Mouse (Mus musculus) hindbrain, embryonic 13.5 days (tissue): ENCODE data around the gene Hoxd9. TPM values are rescaled to one million over a fixed set of nuclear protein-coding genes. Genes with fewer than 3 reads are reported as not detected.

Experiments used
- ATAC-seq: fragments of 200-750 bp; cut with Nextera tagmentation; 2 replicates; pipeline ENCODE4 v1.8.0; 2017; ENCODE audit warnings: moderate TSS enrichment; ENCODE audit not compliant: low FRiP score
- H3K27ac ChIP-seq: fragments of 300-500 bp; sonication (generic); 2 replicates; pipeline ENCODE4 v1.5.1; 2015; ENCODE audit warnings: inconsistent platforms, mild to moderate bottlenecking, moderate library complexity
- H3K27me3 ChIP-seq: fragments of 300-500 bp; sonication (generic); 2 replicates; pipeline ENCODE4 v1.6.1; 2015; ENCODE audit warnings: mild to moderate bottlenecking, inconsistent platforms
- H3K36me3 ChIP-seq: fragments of 300-500 bp; sonication (generic); 2 replicates; pipeline ENCODE4 v1.6.1; 2015; ENCODE audit warnings: mild to moderate bottlenecking, inconsistent platforms
- H3K4me1 ChIP-seq: fragments of 300-500 bp; sonication (generic); replicated peaks from 2 replicates; pipeline ENCODE4 v1.6.1; 2015; ENCODE audit warnings: inconsistent platforms
- H3K4me2 ChIP-seq: fragments of 300-500 bp; sonication (generic); 2 replicates; pipeline ENCODE4 v1.6.1; 2015; ENCODE audit warnings: inconsistent platforms, mild to moderate bottlenecking, moderate library complexity
- H3K4me3 ChIP-seq: fragments of 300-500 bp; sonication (generic); 2 replicates; pipeline ENCODE4 v1.5.1; 2015; ENCODE audit warnings: mild to moderate bottlenecking, inconsistent platforms
- H3K9ac ChIP-seq: fragments of 300-500 bp; sonication (generic); 2 replicates; pipeline ENCODE4 v1.6.1; 2015; ENCODE audit warnings: mild to moderate bottlenecking, inconsistent platforms
- H3K9me3 ChIP-seq: fragments of 300-500 bp; sonication (generic); 2 replicates; pipeline ENCODE4 v1.6.1; 2016; ENCODE audit warnings: inconsistent platforms
- WGBS: fragments of 180-500 bp; shearing (Covaris S2); methylation state at CpG from one replicate; pipeline ENCODE4 v1.1.7; 2015; 5-methylcytosine and 5-hydroxymethylcytosine counted together
- polyA plus RNA-seq: library from polyadenylated mRNA; unstranded; fragments of >200 nt; fragmentation: Nextera tagmentation; extraction: Ambion mirVana; gene quantifications from 2 replicates; pipeline ENCODE4 v1.2.1, GENCODE M21; 2015

The Hoxd9 gene
- polyA plus RNA-seq, 1 experiment from 2014 or later, result not detected

DNA sequence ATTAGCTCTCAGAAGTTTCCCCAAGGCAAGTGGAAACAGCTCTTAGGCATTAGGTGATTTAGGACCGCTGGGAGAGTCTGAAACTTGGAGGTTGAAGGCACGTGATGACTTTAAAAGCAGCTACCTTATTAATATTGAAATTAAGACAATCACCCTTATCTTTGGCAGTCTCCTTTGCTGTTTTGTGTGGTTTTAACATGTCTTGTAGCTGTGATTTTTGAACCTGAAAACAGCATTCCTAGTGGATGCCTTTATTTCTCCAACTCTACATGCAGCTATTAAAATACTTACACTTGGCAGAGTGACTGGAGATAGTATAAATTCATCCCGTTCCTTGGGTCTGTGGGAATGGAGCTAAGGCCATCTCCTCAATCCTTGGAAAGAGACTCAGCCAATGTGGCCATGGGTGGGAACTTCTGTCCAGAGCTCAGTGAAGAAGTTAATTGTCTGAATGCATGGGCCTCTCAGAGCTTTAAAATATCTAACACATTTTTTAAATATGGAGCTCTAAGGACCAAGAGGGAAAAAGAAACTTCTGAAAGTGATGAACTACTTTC lies 26.8 kb upstream of the Hoxd9 start:
- WGBS, result 2% methylated on average over 3 of the region's 3 CpGs
- no peak overlapping the region for H3K9ac ChIP-seq
- H3K4me1 ChIP-seq, result peaks cover 12% of the 10 kb centered on the region
- no peak overlapping the region for H3K4me2 ChIP-seq
- peaks cover 99% of the 10 kb centered on the region for H3K27me3 ChIP-seq
- no peaks in the 10 kb centered on the region for H3K9me3 ChIP-seq
- no peaks in the 10 kb centered on the region for H3K36me3 ChIP-seq
- no peak overlapping the region for H3K4me3 ChIP-seq
- H3K27ac ChIP-seq, result no peak overlapping the region
- no peak for ATAC-seq

DNA sequence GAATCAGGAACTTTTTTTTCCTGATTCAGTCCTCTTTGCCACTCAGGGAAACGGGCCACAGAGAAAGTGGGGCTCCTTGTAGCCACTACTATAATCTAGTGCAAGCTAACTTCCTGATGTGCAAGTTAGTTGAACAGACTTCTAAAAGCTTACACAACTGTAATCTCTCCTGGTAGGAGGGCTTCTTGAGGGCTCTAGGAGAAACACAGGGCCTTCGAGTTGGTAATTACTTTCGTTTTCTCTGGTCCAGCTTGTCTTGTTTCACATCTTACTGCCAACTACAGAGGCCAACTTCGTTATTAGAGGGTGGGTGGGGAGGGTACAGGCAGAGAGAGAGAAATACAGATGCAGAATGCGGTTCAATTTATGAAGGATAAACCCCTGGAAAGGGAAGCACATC lies 25.7 kb upstream of the Hoxd9 start:
- Histone ChIP-seq H3K36me3 (no peaks in the 10 kb centered on the region), H3K4me1 (peaks cover 12% of the 10 kb centered on the region), H3K9ac (no peak overlapping the region), H3K4me2 (no peak overlapping the region), H3K9me3 (no peaks in the 10 kb centered on the region), H3K27ac (no peak overlapping the region), H3K4me3 (no peak overlapping the region), H3K27me3 (peaks cover 100% of the 10 kb centered on the region)
- 5% methylated on average over 5 of the region's 5 CpGs for WGBS
- ATAC-seq, result no peak

DNA sequence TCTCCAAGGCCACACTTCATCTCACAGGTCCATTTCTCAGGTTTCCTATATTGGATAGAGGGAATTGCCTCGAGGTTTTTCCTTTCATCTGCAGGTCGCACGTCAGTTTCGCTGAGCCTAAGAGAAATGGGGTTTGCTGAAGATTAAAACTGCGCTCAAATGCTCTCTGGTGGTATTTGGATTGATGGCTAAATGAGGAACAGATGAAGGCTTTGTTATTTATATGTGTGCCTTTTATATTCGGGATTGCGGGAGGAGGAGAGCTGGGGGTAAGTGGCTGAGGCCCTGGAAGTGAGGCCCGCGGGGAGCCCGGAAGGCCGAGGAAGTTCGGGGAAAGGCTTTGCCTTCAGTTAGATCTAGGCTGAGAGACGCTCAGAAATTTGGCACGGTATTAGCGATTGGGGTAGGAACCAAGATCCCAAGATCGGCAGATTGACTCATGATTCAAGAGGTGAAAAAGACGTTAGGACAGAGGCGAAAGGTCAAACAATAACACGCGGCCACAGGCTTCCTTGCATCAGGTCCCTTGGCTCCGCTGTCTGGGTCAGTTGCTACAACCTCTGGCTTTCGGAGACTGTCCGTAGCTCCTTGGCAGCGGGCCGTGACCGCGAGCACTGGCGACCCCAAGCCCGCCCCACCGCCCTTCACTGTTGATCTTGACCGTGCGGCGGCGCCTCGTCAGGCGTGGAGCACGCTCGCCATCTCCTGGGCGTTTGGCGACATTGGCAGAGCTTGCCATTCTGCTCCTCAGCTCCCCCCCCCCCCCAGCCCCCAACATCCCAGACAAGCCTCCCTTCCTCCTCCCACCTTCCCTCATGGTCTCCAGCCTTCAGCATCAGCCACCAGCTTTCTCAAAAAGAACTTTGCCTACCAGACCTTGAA lies 24.8 kb upstream of the Hoxd9 start:
- Histone ChIP-seq H3K4me1 (peaks cover 12% of the 10 kb centered on the region), H3K9me3 (no peaks in the 10 kb centered on the region), H3K27ac (no peak overlapping the region), H3K9ac (no peak overlapping the region), H3K4me3 (peak overlapping the region; percentile 33), H3K27me3 (peaks cover 100% of the 10 kb centered on the region), H3K36me3 (no peaks in the 10 kb centered on the region), H3K4me2 (peak overlapping the region; percentile 46)
- WGBS, result under 1% methylated on average over 40 of the region's 40 CpGs
- peak; percentile 46; the same call in 1 of the 2 replicates for ATAC-seq

DNA sequence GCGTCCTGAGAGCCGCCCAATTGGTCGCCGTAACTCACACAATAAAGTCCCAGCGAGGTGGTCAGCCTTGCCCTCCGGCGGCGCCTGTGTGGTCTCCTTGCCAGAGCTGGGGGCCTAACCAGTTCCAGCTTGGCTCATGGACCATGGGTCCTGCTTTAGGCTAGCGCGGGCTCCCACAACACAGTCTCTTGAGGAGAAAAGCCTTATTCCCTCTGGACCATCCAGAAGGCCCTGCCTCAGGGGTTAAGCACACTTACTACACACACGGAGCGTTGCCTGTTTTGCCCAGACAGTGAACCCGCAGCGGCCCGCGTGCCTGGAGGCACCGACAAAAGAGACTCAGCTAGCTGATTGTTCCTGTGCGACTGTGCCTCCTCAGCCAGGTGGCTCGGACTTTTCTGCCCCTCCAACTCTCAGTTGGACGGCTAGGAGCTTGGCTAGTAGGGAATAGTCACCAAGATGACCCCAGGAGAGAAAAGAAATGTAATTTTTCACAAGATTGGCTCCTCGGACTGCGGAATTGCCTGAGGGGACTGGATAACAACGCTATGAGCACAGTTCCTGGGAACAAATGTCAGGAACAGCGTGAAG lies 23.6 kb upstream of the Hoxd9 start:
- H3K36me3 ChIP-seq, result no peaks in the 10 kb centered on the region
- peaks cover 4% of the 10 kb centered on the region for H3K4me1 ChIP-seq
- H3K9ac ChIP-seq, result no peak overlapping the region
- ATAC-seq, result no peak
- no peak overlapping the region for H3K27ac ChIP-seq
- under 1% methylated on average over 24 of the region's 24 CpGs for WGBS
- H3K27me3 ChIP-seq, result peaks cover 100% of the 10 kb centered on the region
- H3K4me3 ChIP-seq, result no peak overlapping the region
- H3K4me2 ChIP-seq, result no peak overlapping the region
- H3K9me3 ChIP-seq, result no peaks in the 10 kb centered on the region

- no peak for ATAC-seq
- H3K4me3 ChIP-seq, result no peak within 1 kb of the TSS
- WGBS, result 2% methylated on average over 47 of the region's 47 CpGs
- peaks cover 100% of the 10 kb centered on the region for H3K27me3 ChIP-seq
- H3K4me1 ChIP-seq, result peaks cover 4% of the 10 kb centered on the region
- H3K36me3 ChIP-seq, result no peaks in the 10 kb centered on the region
- H3K27ac ChIP-seq, result no peak within 1 kb of the TSS
- no peak within 1 kb of the TSS for H3K9ac ChIP-seq
- no peaks in the 10 kb centered on the region for H3K9me3 ChIP-seq
- no peak within 1 kb of the TSS for H3K4me2 ChIP-seq
These were observed 22.5 kb upstream of the Hoxd9 start, which contains the start of gene Hoxd12 for GRCm38 (mm10) chr2:74674881-74675665. Gene Hoxd12, plus strand, starts transcription at chr2:74675013.

GRCm38 (mm10) chr2:74675666-74676282 lies 21.8 kb upstream of the Hoxd9 start:
- Histone ChIP-seq H3K36me3 (no peaks in the 10 kb centered on the region), H3K9ac (no peak overlapping the region), H3K27ac (no peak overlapping the region), H3K9me3 (no peaks in the 10 kb centered on the region), H3K4me3 (no peak overlapping the region), H3K4me2 (no peak overlapping the region), H3K4me1 (peaks cover 4% of the 10 kb centered on the region), H3K27me3 (peaks cover 100% of the 10 kb centered on the region)
- WGBS, result 7% methylated on average over 23 of the region's 24 CpGs
- ATAC-seq, result no peak

- ATAC-seq, result no peak
- Histone ChIP-seq H3K4me3 (no peak overlapping the region), H3K4me1 (peaks cover 4% of the 10 kb centered on the region), H3K27me3 (peaks cover 100% of the 10 kb centered on the region), H3K27ac (no peak overlapping the region), H3K9ac (no peak overlapping the region), H3K36me3 (no peaks in the 10 kb centered on the region), H3K9me3 (no peaks in the 10 kb centered on the region), H3K4me2 (no peak overlapping the region)
- WGBS, result 7% methylated on average over 9 of the region's 9 CpGs
These were observed 21.0 kb upstream of the Hoxd9 start for GRCm38 (mm10) chr2:74676376-74677052.

- ATAC-seq, result no peak
- WGBS, result 6% methylated on average over 2 of the region's 2 CpGs
- Histone ChIP-seq H3K4me1 (peaks cover 10% of the 10 kb centered on the region), H3K9ac (no peak overlapping the region), H3K27ac (no peak overlapping the region), H3K27me3 (peaks cover 100% of the 10 kb centered on the region), H3K4me2 (no peak overlapping the region), H3K9me3 (no peaks in the 10 kb centered on the region), H3K36me3 (no peaks in the 10 kb centered on the region), H3K4me3 (no peak overlapping the region)
These were observed 20.4 kb upstream of the Hoxd9 start for GRCm38 (mm10) chr2:74677106-74677505.

DNA sequence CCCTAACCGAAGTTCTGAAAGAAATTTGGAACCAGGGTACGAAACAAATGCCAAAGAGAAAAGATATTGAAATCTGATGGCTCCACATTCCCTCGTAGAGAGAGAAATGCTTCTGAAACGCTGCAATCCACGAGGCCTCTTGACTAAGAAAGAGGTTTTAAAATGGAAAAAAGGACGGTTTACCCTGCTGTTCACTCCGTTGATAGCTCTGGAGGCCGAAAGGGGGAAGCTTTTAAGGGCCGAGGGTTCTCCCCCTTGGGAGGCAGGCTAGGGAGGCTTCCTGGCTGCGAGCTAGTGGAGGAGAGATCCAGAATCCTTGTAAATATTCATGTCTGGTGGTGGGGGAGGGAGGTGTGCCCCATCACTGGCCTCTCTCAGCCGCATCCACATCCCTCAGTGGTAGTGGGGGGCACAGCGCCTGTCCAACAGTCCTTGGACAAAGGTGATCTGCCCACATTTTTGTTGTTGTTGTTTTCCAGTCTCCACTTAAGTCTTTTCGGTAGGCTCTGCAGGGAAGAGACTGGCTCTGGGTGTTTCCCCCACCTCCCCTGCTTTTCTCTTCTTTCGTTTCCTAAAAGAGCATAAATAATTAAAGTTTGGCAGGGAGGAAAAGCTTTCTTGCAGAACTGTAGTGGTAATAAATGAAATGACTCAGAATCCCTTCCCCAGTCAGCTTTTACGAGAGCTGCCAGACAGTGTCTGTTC lies 18.5 kb upstream of the Hoxd9 start, which contains the start of gene Hoxd11:
Gene Hoxd11, plus strand, starts transcription at position 667 of the 705 bp plus-strand sequence.
- H3K36me3 ChIP-seq, result no peaks in the 10 kb centered on the region
- H3K4me1 ChIP-seq, result peaks cover 13% of the 10 kb centered on the region
- 2% methylated on average over 15 of the region's 15 CpGs for WGBS
- no peak within 1 kb of the TSS for H3K4me2 ChIP-seq
- no peaks in the 10 kb centered on the region for H3K9me3 ChIP-seq
- peaks cover 100% of the 10 kb centered on the region for H3K27me3 ChIP-seq
- no peak within 1 kb of the TSS for H3K27ac ChIP-seq
- no peak within 1 kb of the TSS for H3K4me3 ChIP-seq
- no peak within 1 kb of the TSS for H3K9ac ChIP-seq
- ATAC-seq, result no peak

DNA sequence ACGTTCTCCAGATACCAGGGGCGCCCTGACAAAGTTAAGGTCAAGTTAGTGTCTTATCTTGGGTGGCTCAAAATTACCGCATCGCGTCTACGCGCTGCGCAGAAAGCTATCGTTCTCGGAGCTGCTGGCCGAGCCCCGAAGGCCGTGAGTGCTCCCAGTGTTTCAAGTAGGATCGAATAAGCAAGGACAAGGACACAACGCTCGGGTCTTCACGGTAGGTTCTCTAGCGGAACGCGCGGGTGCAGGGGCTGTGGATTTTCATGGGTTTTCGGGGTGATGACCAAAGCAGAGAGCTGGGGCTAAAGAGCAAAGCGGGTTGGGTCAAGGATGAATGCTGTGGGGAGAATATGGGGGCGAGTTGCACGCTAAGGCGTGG lies 17.9 kb upstream of the Hoxd9 start:
- no peak overlapping the region for H3K27ac ChIP-seq
- no peak overlapping the region for H3K4me3 ChIP-seq
- H3K27me3 ChIP-seq, result peaks cover 100% of the 10 kb centered on the region
- ATAC-seq, result no peak
- H3K4me2 ChIP-seq, result no peak overlapping the region
- no peaks in the 10 kb centered on the region for H3K36me3 ChIP-seq
- no peak overlapping the region for H3K9ac ChIP-seq
- H3K9me3 ChIP-seq, result no peaks in the 10 kb centered on the region
- peaks cover 13% of the 10 kb centered on the region for H3K4me1 ChIP-seq
- under 1% methylated on average over 26 of the region's 26 CpGs for WGBS

- Histone ChIP-seq H3K9ac (no peak overlapping the region), H3K36me3 (no peaks in the 10 kb centered on the region), H3K27ac (no peak overlapping the region), H3K27me3 (peaks cover 100% of the 10 kb centered on the region), H3K4me3 (no peak overlapping the region), H3K4me1 (peaks cover 13% of the 10 kb centered on the region), H3K9me3 (no peaks in the 10 kb centered on the region), H3K4me2 (no peak overlapping the region)
- ATAC-seq, result no peak; the same call in 1 of the 2 replicates
- WGBS, result 1% methylated on average over 23 of the region's 23 CpGs
These were observed 17.5 kb upstream of the Hoxd9 start for GRCm38 (mm10) chr2:74679980-74680379.
